Mouse (Mus musculus) left cerebral cortex, adult 9 months (tissue): ENCODE results near the gene Gm21293.
"Not testable (repeated sequence)": the region's sequence is repeated elsewhere in the genome, so short reads cannot be mapped to it uniquely, and the experiment has no call there.

Experiments
- DNase-seq, 2 experiments: peaks; one replicate each; pipeline ENCODE4 v3.0.0; 2022; ENCODE audit warnings: low spot score in 2 of 2

The Gm21293 gene

DNA sequence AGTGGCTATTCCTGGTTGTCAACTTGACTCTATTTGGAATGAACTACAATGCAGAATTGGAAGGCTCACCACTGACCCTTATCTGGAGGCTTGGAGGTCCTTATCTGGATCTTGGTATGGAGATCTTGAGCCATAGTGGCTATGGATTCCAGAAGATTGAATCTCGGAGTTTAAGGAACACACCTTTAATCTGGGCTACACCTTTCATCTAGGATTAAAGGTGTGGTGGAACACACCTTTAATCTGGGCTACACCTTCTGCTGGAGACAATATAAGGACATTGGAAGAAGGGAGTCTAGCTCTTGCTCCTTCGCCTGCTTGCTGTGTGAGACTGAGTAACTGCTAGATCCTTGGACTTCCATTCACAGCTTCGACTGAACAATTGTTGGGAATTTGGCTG lies at the start of gene Gm21293:
TSS of gene Gm21293 (plus strand) at position 301 of the 400 bp plus-strand sequence.
- DNase-seq = not testable (repeated sequence)

DNA sequence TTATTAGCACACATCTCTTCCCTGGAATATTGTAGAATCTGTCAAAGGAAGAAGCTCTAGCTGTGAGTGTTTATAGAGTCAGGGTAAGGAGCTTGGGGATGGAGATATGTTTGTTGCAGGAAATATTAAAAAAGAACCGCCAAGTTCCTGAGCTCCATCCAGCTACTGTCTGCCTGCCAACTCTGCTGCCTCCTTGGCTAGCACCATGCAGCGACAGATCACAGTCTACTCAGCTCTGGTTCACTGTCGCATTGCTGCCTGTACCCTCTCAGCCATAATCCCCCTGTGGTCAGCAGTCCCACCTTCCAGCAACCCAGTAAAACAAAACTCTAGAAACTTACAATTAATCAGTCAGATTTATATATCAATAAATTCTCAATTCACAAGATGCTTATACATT lies 32.7 kb upstream of the Gm21293 start:
- DNase-seq = no peak

DNA sequence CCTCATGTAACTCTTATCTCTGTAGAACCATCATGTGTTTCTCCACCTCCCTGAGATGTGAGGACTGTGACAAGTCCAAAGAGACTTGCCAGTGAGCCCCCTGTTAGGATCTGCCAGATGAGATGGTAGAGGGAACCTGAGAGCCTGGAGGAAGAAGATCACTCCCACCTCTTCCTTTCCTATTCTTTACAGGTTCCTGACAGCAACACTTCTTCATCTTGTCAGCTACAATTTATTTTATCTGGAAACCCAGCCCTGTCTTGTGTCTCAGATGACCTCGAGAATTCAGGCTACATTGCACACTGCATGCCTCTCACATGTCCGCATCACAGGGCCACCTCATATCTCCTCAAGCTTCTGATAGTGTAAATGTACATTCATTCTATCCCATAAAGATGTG lies 24.5 kb upstream of the Gm21293 start:
- no peak for DNase-seq

DNA sequence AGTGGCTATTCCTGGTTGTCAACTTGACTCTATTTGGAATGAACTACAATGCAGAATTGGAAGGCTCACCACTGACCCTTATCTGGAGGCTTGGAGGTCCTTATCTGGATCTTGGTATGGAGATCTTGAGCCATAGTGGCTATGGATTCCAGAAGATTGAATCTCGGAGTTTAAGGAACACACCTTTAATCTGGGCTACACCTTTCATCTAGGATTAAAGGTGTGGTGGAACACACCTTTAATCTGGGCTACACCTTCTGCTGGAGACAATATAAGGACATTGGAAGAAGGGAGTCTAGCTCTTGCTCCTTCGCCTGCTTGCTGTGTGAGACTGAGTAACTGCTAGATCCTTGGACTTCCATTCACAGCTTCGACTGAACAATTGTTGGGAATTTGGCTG lies 8.4 kb downstream of the Gm21293 start, which contains the start of gene Gm6763:
TSS of gene Gm6763 (plus strand) at position 301 of the 400 bp plus-strand sequence.
- DNase-seq = not testable (repeated sequence)

DNA sequence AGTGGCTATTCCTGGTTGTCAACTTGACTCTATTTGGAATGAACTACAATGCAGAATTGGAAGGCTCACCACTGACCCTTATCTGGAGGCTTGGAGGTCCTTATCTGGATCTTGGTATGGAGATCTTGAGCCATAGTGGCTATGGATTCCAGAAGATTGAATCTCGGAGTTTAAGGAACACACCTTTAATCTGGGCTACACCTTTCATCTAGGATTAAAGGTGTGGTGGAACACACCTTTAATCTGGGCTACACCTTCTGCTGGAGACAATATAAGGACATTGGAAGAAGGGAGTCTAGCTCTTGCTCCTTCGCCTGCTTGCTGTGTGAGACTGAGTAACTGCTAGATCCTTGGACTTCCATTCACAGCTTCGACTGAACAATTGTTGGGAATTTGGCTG lies 16.9 kb downstream of the Gm21293 start, which contains the start of gene Gm8764:
TSS of gene Gm8764 (plus strand) at position 301 of the 400 bp plus-strand sequence.
- DNase-seq = not testable (repeated sequence)

DNA sequence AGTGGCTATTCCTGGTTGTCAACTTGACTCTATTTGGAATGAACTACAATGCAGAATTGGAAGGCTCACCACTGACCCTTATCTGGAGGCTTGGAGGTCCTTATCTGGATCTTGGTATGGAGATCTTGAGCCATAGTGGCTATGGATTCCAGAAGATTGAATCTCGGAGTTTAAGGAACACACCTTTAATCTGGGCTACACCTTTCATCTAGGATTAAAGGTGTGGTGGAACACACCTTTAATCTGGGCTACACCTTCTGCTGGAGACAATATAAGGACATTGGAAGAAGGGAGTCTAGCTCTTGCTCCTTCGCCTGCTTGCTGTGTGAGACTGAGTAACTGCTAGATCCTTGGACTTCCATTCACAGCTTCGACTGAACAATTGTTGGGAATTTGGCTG lies 25.4 kb downstream of the Gm21293 start, which contains the start of gene Gm21304:
TSS of gene Gm21304 (plus strand) at position 301 of the 400 bp plus-strand sequence.
- not testable (repeated sequence) for DNase-seq

DNA sequence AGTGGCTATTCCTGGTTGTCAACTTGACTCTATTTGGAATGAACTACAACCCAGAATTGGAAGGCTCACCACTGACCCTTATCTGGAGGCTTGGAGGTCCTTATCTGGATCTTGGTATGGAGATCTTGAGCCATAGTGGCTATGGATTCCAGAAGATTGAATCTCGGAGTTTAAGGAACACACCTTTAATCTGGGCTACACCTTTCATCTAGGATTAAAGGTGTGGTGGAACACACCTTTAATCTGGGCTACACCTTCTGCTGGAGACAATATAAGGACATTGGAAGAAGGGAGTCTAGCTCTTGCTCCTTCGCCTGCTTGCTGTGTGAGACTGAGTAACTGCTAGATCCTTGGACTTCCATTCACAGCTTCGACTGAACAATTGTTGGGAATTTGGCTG lies 33.9 kb downstream of the Gm21293 start, which contains the start of gene Gm21312:
TSS of gene Gm21312 (plus strand) at position 301 of the 400 bp plus-strand sequence.
- DNase-seq = not testable (repeated sequence)

DNA sequence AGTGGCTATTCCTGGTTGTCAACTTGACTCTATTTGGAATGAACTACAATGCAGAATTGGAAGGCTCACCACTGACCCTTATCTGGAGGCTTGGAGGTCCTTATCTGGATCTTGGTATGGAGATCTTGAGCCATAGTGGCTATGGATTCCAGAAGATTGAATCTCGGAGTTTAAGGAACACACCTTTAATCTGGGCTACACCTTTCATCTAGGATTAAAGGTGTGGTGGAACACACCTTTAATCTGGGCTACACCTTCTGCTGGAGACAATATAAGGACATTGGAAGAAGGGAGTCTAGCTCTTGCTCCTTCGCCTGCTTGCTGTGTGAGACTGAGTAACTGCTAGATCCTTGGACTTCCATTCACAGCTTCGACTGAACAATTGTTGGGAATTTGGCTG lies 42.4 kb downstream of the Gm21293 start, which contains the start of gene Gm20765:
TSS of gene Gm20765 (plus strand) at position 301 of the 400 bp plus-strand sequence.
- not testable (repeated sequence) for DNase-seq

DNA sequence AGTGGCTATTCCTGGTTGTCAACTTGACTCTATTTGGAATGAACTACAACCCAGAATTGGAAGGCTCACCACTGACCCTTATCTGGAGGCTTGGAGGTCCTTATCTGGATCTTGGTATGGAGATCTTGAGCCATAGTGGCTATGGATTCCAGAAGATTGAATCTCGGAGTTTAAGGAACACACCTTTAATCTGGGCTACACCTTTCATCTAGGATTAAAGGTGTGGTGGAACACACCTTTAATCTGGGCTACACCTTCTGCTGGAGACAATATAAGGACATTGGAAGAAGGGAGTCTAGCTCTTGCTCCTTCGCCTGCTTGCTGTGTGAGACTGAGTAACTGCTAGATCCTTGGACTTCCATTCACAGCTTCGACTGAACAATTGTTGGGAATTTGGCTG lies 51.0 kb downstream of the Gm21293 start, which contains the start of gene Gm4340:
TSS of gene Gm4340 (plus strand) at position 301 of the 400 bp plus-strand sequence.
- DNase-seq = not testable (repeated sequence)
